Mouse (Mus musculus) testis, adult 2 months (tissue): ENCODE measurements at regions not wholly inside any gene's neighbourhood (a gene's known extent, or its start where the extent isn't known, plus 50 kb on each side); places are given as distances from the start of the nearest gene placed in this dataset.

Experiments used
- H3K27ac ChIP-seq: fragments of 200-500 bp; 2 replicates; pipeline ENCODE4 v1.5.1; 2012; ENCODE audit warnings: low read depth, low read length; ENCODE audit not compliant: control insufficient read depth, insufficient read depth
- H3K27me3 ChIP-seq: fragments of 200-500 bp; 2 replicates; pipeline ENCODE4 v1.6.1; 2012; ENCODE audit warnings: mild to moderate bottlenecking, low read length, moderate library complexity; ENCODE audit not compliant: control insufficient read depth, insufficient read depth
- H3K36me3 ChIP-seq: fragments of 200-500 bp; 2 replicates; pipeline ENCODE4 v1.6.1; 2012; ENCODE audit warnings: mild to moderate bottlenecking, low read length; ENCODE audit not compliant: control insufficient read depth, insufficient read depth
- H3K4me1 ChIP-seq: fragments of 200-500 bp; 2 replicates; pipeline ENCODE4 v1.6.1; 2012; ENCODE audit warnings: low read length; ENCODE audit not compliant: control insufficient read depth, insufficient read depth
- H3K4me3 ChIP-seq: fragments of 200-500 bp; 2 replicates; pipeline ENCODE4 v1.5.1; 2012; ENCODE audit warnings: low read depth, mild to moderate bottlenecking, low read length, moderate library complexity, mixed read lengths; ENCODE audit not compliant: control insufficient read depth
- CTCF ChIP-seq: fragments of 200-500 bp; IDR thresholded peaks from 2 replicates; pipeline ENCODE4 v1.5.1; 2012; ENCODE audit warnings: low read depth, mild to moderate bottlenecking, inconsistent platforms, low read length, moderate library complexity; ENCODE audit not compliant: control insufficient read depth, insufficient read depth, insufficient replicate concordance
- POLR2A ChIP-seq: fragments of 200-500 bp; IDR thresholded peaks from 2 replicates; pipeline ENCODE4 v1.6.1; 2012; ENCODE audit warnings: low read depth, mild to moderate bottlenecking, inconsistent platforms, low read length, moderate library complexity; ENCODE audit not compliant: control insufficient read depth

- Histone ChIP-seq H3K27me3 (no peaks in the 10 kb centered on the region), H3K4me1 (peaks cover 13% of the 10 kb centered on the region), H3K27ac (no peak overlapping the region), H3K36me3 (no peaks in the 10 kb centered on the region), H3K4me3 (no peak overlapping the region)
- TF ChIP-seq POLR2A = no peak
- no peak for TF ChIP-seq CTCF
Observed at GRCm38 (mm10) chr10:66817876-66818275, 278.0 kb upstream of the Jmjd1c start.

GRCm38 (mm10) chr10:66819517-66819916, 276.4 kb upstream of the Jmjd1c start:
- no peaks in the 10 kb centered on the region for H3K27me3 ChIP-seq
- no peak overlapping the region for H3K4me3 ChIP-seq
- no peak for TF ChIP-seq CTCF
- TF ChIP-seq POLR2A = no peak
- H3K4me1 ChIP-seq = peaks cover 11% of the 10 kb centered on the region
- H3K27ac ChIP-seq = no peak overlapping the region
- no peaks in the 10 kb centered on the region for H3K36me3 ChIP-seq

- H3K4me3 ChIP-seq = no peak overlapping the region
- H3K27ac ChIP-seq = no peak overlapping the region
- H3K27me3 ChIP-seq = no peaks in the 10 kb centered on the region
- H3K4me1 ChIP-seq = no peaks in the 10 kb centered on the region
- no peaks in the 10 kb centered on the region for H3K36me3 ChIP-seq
- TF ChIP-seq CTCF (no peak), POLR2A (no peak)
Observed at GRCm38 (mm10) chr10:66825737-66826136, 270.2 kb upstream of the Jmjd1c start.

- H3K4me3 ChIP-seq = no peak overlapping the region
- H3K4me1 ChIP-seq = no peaks in the 10 kb centered on the region
- TF ChIP-seq POLR2A = no peak
- no peaks in the 10 kb centered on the region for H3K36me3 ChIP-seq
- H3K27ac ChIP-seq = no peak overlapping the region
- no peaks in the 10 kb centered on the region for H3K27me3 ChIP-seq
Observed at GRCm38 (mm10) chr10:66826327-66826726, 269.6 kb upstream of the Jmjd1c start.

GRCm38 (mm10) chr10:66834974-66835373, 261.0 kb upstream of the Jmjd1c start:
- H3K4me1 ChIP-seq = peaks cover 6% of the 10 kb centered on the region
- no peak overlapping the region for H3K27ac ChIP-seq
- no peaks in the 10 kb centered on the region for H3K27me3 ChIP-seq
- no peaks in the 10 kb centered on the region for H3K36me3 ChIP-seq
- H3K4me3 ChIP-seq = no peak overlapping the region; the same call in 1 of the 2 replicates
- TF ChIP-seq POLR2A (no peak), CTCF (0 out of 2 replicates have a peak, but pooled peaks have one; percentile 19)

- Histone ChIP-seq H3K27me3 (no peaks in the 10 kb centered on the region), H3K27ac (no peak overlapping the region), H3K4me1 (peaks cover 7% of the 10 kb centered on the region), H3K4me3 (no peak overlapping the region), H3K36me3 (no peaks in the 10 kb centered on the region)
- TF ChIP-seq CTCF (no peak), POLR2A (no peak)
Observed at GRCm38 (mm10) chr10:66839058-66839457, 256.9 kb upstream of the Jmjd1c start.

GRCm38 (mm10) chr10:66843258-66843657, 252.7 kb upstream of the Jmjd1c start:
- Histone ChIP-seq H3K4me1 (peaks cover 3% of the 10 kb centered on the region), H3K36me3 (no peaks in the 10 kb centered on the region), H3K27ac (no peak overlapping the region), H3K27me3 (no peaks in the 10 kb centered on the region), H3K4me3 (peak overlapping the region; percentile 12; the same call in 1 of the 2 replicates)
- TF ChIP-seq POLR2A (no peak), CTCF (no peak)

- Histone ChIP-seq H3K27me3 (no peaks in the 10 kb centered on the region), H3K27ac (no peak overlapping the region), H3K4me3 (no peak overlapping the region), H3K4me1 (no peaks in the 10 kb centered on the region), H3K36me3 (no peaks in the 10 kb centered on the region)
- TF ChIP-seq POLR2A = no peak
- no peak for TF ChIP-seq CTCF
Observed at GRCm38 (mm10) chr10:66848778-66849177, 247.1 kb upstream of the Jmjd1c start.
